Mouse (Mus musculus) embryonic facial prominence, embryonic 13.5 days (tissue): ENCODE measurements around the gene Cyp4a32. TPM values are rescaled to one million over a fixed set of nuclear protein-coding genes. Genes with fewer than 3 reads are reported as not detected.

ENCODE experiments used
- ATAC-seq: fragments of 200-750 bp; cut with Nextera tagmentation; 2 replicates; pipeline ENCODE4 v1.8.0; 2017; ENCODE audit warnings: low read depth; ENCODE audit not compliant: insufficient number of reproducible peaks, insufficient read depth, low FRiP score, low TSS enrichment
- H3K27ac ChIP-seq: fragments of 300-500 bp; sonication (generic); 2 replicates; pipeline ENCODE4 v1.5.1; 2015; ENCODE audit warnings: moderate library complexity, mild to moderate bottlenecking, inconsistent platforms
- H3K27me3 ChIP-seq: fragments of 300-500 bp; sonication (generic); 2 replicates; pipeline ENCODE4 v1.6.1; 2015; ENCODE audit warnings: mild to moderate bottlenecking, inconsistent platforms
- H3K36me3 ChIP-seq: fragments of 300-500 bp; sonication (generic); 2 replicates; pipeline ENCODE4 v1.6.1; 2015; ENCODE audit warnings: mild to moderate bottlenecking, inconsistent platforms
- H3K4me1 ChIP-seq: fragments of 300-500 bp; sonication (generic); 2 replicates; pipeline ENCODE4 v1.6.1; 2015; ENCODE audit warnings: inconsistent platforms
- H3K4me2 ChIP-seq: fragments of 300-500 bp; sonication (generic); 2 replicates; pipeline ENCODE4 v1.6.1; 2015; ENCODE audit warnings: moderate library complexity, mild to moderate bottlenecking, inconsistent platforms
- H3K4me3 ChIP-seq: fragments of 300-500 bp; sonication (generic); 2 replicates; pipeline ENCODE4 v1.5.1; 2015; ENCODE audit warnings: mild to moderate bottlenecking, inconsistent platforms
- H3K9ac ChIP-seq: fragments of 300-500 bp; sonication (generic); 2 replicates; pipeline ENCODE4 v1.6.1; 2015; ENCODE audit warnings: mild to moderate bottlenecking, inconsistent platforms
- H3K9me3 ChIP-seq: fragments of 300-500 bp; sonication (generic); 2 replicates; pipeline ENCODE4 v1.6.1; 2016; ENCODE audit warnings: inconsistent platforms
- polyA plus RNA-seq: library from polyadenylated mRNA; unstranded; fragments of >200 nt; fragmentation: Nextera tagmentation; extraction: Ambion mirVana; gene quantifications from 2 replicates; pipeline ENCODE4 v1.2.1, GENCODE M21; 2015

The Cyp4a32 gene
- polyA plus RNA-seq, 1 experiment from 2014 or later = not detected

- H3K9ac ChIP-seq = no peak overlapping the region
- H3K4me3 ChIP-seq = no peak overlapping the region
- H3K9me3 ChIP-seq = no peaks in the 10 kb centered on the region
- ATAC-seq = no peak
- H3K27me3 ChIP-seq = peaks cover 7% of the 10 kb centered on the region
- H3K4me2 ChIP-seq = no peak overlapping the region
- no peaks in the 10 kb centered on the region for H3K36me3 ChIP-seq
- no peak overlapping the region for H3K27ac ChIP-seq
- H3K4me1 ChIP-seq = 0 out of 2 replicates have a peak, but pooled peaks cover 8% of the 10 kb centered on the region
Observed at GRCm38 (mm10) chr4:115659190-115659589, 58.4 kb downstream of the Cyp4a32 start.

Other genes with a start within 250 kb of the Cyp4a32 start
- 0.34 and 1.1 TPM in 2 replicates for gene Cyp4a12b, start 189.3 kb upstream of the Cyp4a32 start, polyA plus RNA-seq
- not detected in 2 replicates for gene Cyp4a30b, start 148.4 kb upstream of the Cyp4a32 start, polyA plus RNA-seq
- not detected in 2 replicates for gene Cyp4a14, start 104.8 kb upstream of the Cyp4a32 start, polyA plus RNA-seq
- gene Cyp4a10, start 82.7 kb upstream of the Cyp4a32 start, polyA plus RNA-seq = not detected in 2 replicates
- gene Cyp4a31, start 37.3 kb upstream of the Cyp4a32 start, polyA plus RNA-seq = not detected in 2 replicates
- 1.0 and 1.5 TPM in 2 replicates for gene Cyp4b1, start 46.8 kb downstream of the Cyp4a32 start, polyA plus RNA-seq
- 37.4 and 37.9 TPM in 2 replicates for gene Efcab14, start 136.8 kb downstream of the Cyp4a32 start, polyA plus RNA-seq
- 0.53 TPM in 1 of 2 replicates, not detected in the other for gene Tex38, start 180.0 kb downstream of the Cyp4a32 start, polyA plus RNA-seq
- 56.7 and 60.5 TPM in 2 replicates for gene Atpaf1, start 183.8 kb downstream of the Cyp4a32 start, polyA plus RNA-seq
- 8.7 and 9.8 TPM in 2 replicates for gene Mob3c, start 227.1 kb downstream of the Cyp4a32 start, polyA plus RNA-seq
- gene Mknk1, start 238.2 kb downstream of the Cyp4a32 start, polyA plus RNA-seq = 25.9 and 32.2 TPM in 2 replicates